Mouse (Mus musculus): ENCODE data around the gene Kcnq5.
A peak's percentile ranks its signal among the peaks of the same experiment; 100 is the strongest.
"Not testable (repeated sequence)": the region's sequence is repeated elsewhere in the genome, so short reads cannot be mapped to it uniquely, and the experiment has no call there.

The Kcnq5 gene

GRCm38 (mm10) chr1:21486266-21486665 is 475.5 kb downstream of the Kcnq5 start:
- no peak for DNase-seq (ENCODE audit: low read depth, low spot score)

GRCm38 (mm10) chr1:21469311-21469710 is 492.4 kb downstream of the Kcnq5 start:
- no peak for DNase-seq (ENCODE audit: low read depth, low spot score)

GRCm38 (mm10) chr1:21466431-21466830 is 495.3 kb downstream of the Kcnq5 start:
- DNase-seq (ENCODE audit: low read depth, low spot score) = no peak

- DNase-seq (ENCODE audit: low read depth, low spot score) = peak; percentile 3
Measured at GRCm38 (mm10) chr1:21460941-21461689, 500.6 kb downstream of the Kcnq5 start.

- no peak for DNase-seq (ENCODE audit: low read depth, low spot score)
Measured at GRCm38 (mm10) chr1:21458581-21458980, 503.2 kb downstream of the Kcnq5 start.

GRCm38 (mm10) chr1:21455971-21456370 is 505.8 kb downstream of the Kcnq5 start:
- no peak for DNase-seq (ENCODE audit: low read depth, low spot score)

GRCm38 (mm10) chr1:21448227-21448626 is 513.5 kb downstream of the Kcnq5 start:
- peak; percentile 9 for DNase-seq (ENCODE audit: low read depth, low spot score)

GRCm38 (mm10) chr1:21436753-21437152 is 525.0 kb downstream of the Kcnq5 start:
- no peak for DNase-seq (ENCODE audit: low read depth, low spot score)

- no peak for DNase-seq (ENCODE audit: low read depth, low spot score)
Measured at GRCm38 (mm10) chr1:21434853-21435252, 526.9 kb downstream of the Kcnq5 start.

GRCm38 (mm10) chr1:21431666-21432065 is 530.1 kb downstream of the Kcnq5 start:
- no peak for DNase-seq (ENCODE audit: low read depth, low spot score)

- DNase-seq (ENCODE audit: low read depth, low spot score) = no peak
Measured at GRCm38 (mm10) chr1:21428079-21428478, 533.7 kb downstream of the Kcnq5 start.

- DNase-seq (ENCODE audit: low read depth, low spot score) = no peak
Measured at GRCm38 (mm10) chr1:21425654-21426053, 536.1 kb downstream of the Kcnq5 start.

- no peak for DNase-seq (ENCODE audit: low read depth, low spot score)
Measured at GRCm38 (mm10) chr1:21419370-21419769, 542.4 kb downstream of the Kcnq5 start.

- no peak for DNase-seq (ENCODE audit: low read depth, low spot score)
Measured at GRCm38 (mm10) chr1:21412197-21412555, 549.6 kb downstream of the Kcnq5 start.

- DNase-seq (ENCODE audit: low read depth, low spot score) = peak; percentile 72
Measured at GRCm38 (mm10) chr1:21411331-21412196, 550.2 kb downstream of the Kcnq5 start.

- no peak for DNase-seq (ENCODE audit: low read depth, low spot score)
Measured at GRCm38 (mm10) chr1:21407266-21407665, 554.5 kb downstream of the Kcnq5 start.

- no peak for DNase-seq (ENCODE audit: low read depth, low spot score)
Measured at GRCm38 (mm10) chr1:21402804-21403203, 558.9 kb downstream of the Kcnq5 start.

GRCm38 (mm10) chr1:21391138-21391671 is 570.5 kb downstream of the Kcnq5 start:
- DNase-seq (ENCODE audit: low read depth, low spot score) = no peak

- no peak for DNase-seq (ENCODE audit: low read depth, low spot score)
Measured at GRCm38 (mm10) chr1:21383256-21383655, 578.5 kb downstream of the Kcnq5 start, which contains the start of gene Khdc1b. Gene Khdc1b (plus strand): TSS chr1:21383556.

- DNase-seq (ENCODE audit: low read depth, low spot score) = not testable (repeated sequence)
Measured at GRCm38 (mm10) chr1:21368031-21368430, 593.7 kb downstream of the Kcnq5 start, which contains the start of gene Khdc1c. Gene Khdc1c (plus strand): TSS chr1:21368331.

GRCm38 (mm10) chr1:21349341-21349740 is 612.4 kb downstream of the Kcnq5 start, which contains the start of gene Khdc1a:
Gene Khdc1a (plus strand): TSS chr1:21349641.
- DNase-seq (ENCODE audit: low read depth, low spot score) = no peak

Measured in 3T3-L1 (cell line).